In the genomic region with DNA sequence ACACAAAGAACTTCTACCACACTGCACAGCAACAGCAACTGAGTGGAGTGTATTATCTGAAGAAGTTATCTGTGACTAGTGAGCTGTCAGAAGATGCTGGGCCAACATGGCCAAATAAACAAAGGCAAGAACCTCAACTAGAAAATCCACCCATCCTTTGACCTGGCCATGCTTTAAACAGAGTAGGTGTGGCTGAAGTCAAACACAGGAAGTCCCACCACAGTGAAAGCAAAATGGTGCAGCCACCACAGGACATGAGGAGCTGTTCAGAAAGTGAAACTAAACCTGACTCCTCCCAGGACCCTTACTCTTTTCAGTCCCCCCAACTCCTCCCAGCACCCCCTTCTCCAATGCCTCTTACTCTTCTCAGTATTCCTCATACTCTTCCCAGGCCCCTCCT, we compare ENCODE assay signal across 24 mouse cellular contexts. TPM values are rescaled to one million over a fixed set of nuclear protein-coding genes. Genes with fewer than 3 reads are reported as not detected.
DNase-seq lines count a peak whose midpoint lies in the region; ATAC-seq and TF ChIP-seq lines count a peak whose summit lies in the region.
"Had no signal": no experiment of that assay in that cellular context is flagged by ENCODE, and none has a peak within 500 bp of the region (broad histone marks: within the 10 kb centered on the region; RNA-seq: fewer than 3 reads in every experiment).

No protein-coding gene starts in this region.

- H3K4me1 ChIP-seq in megakaryocyte, embryonic 14.5 days = peaks cover 59% of the 10 kb centered on the region
- H3K4me1 ChIP-seq in intestine, postnatal 0 days (replicated peaks; ENCODE audit: control insufficient read depth, insufficient read depth, low read length) = no peaks in the 10 kb centered on the region
- H3K4me1 ChIP-seq: embryonic facial prominence, embryonic 12.5 days; hindbrain, embryonic 10.5 days had no signal

- H3K27ac ChIP-seq in intestine, postnatal 0 days (ENCODE audit: low read depth, low read length) = no peak overlapping the region
- H3K27ac ChIP-seq: embryonic facial prominence, embryonic 12.5 days; heart, adult 2 months; heart, embryonic 15.5 days; hindbrain, embryonic 10.5 days; hindbrain, embryonic 14.5 days had no signal

- H3K4me2 ChIP-seq in intestine, postnatal 0 days (replicated peaks; ENCODE audit: low read depth) = no peak overlapping the region
- H3K4me2 ChIP-seq: embryonic facial prominence, embryonic 12.5 days; heart, embryonic 11.5 days; heart, embryonic 15.5 days; hindbrain, embryonic 14.5 days had no signal

- peak overlapping the region; percentile 21 for H3K4me3 ChIP-seq in megakaryocyte, embryonic 14.5 days (replicated peaks)
- no peak overlapping the region for H3K4me3 ChIP-seq in intestine, postnatal 0 days (ENCODE audit: low read depth, low read length)
- H3K4me3 ChIP-seq: embryonic facial prominence, embryonic 12.5 days; heart, adult 2 months; heart, embryonic 15.5 days; hindbrain, embryonic 10.5 days had no signal

- TF ChIP-seq CTCF in intestine, postnatal 0 days (IDR thresholded peaks at IDR 0.05; ENCODE audit: low read depth) = no peak

- no peaks in the 10 kb centered on the region for H3K9me3 ChIP-seq in megakaryocyte, embryonic 14.5 days
- no peaks in the 10 kb centered on the region for H3K9me3 ChIP-seq in intestine, postnatal 0 days (ENCODE audit: control insufficient read depth)
- H3K9me3 ChIP-seq: embryonic facial prominence, embryonic 12.5 days; heart, embryonic 15.5 days; hindbrain, embryonic 10.5 days had no signal

- peaks cover 84% of the 10 kb centered on the region for H3K36me3 ChIP-seq in megakaryocyte, embryonic 14.5 days (replicated peaks; ENCODE audit: low read length)
- H3K36me3 ChIP-seq in intestine, postnatal 0 days (ENCODE audit: control insufficient read depth, insufficient read depth) = peaks cover 52% of the 10 kb centered on the region

- DNase-seq in thymus, postnatal 0 days (ENCODE audit: low spot score) = peak; percentile 39
- no peak for DNase-seq in thymus, postnatal 4 days
- DNase-seq in kidney, postnatal 25 days = no peak
- no peak for DNase-seq in urinary bladder, postnatal 14 days (ENCODE audit: low spot score)
- DNase-seq: adrenal gland, adult 8-10 months; adrenal gland, postnatal 36 days; B cell, adult 2 months; cerebellum, adult 2 months; cerebellum, postnatal 14 days; gastrocnemius, postnatal 10 days; heart, adult 2 months; heart, postnatal 14 days had no signal

- no peak overlapping the region for H3K9ac ChIP-seq in intestine, postnatal 0 days (ENCODE audit: low read depth, low read length)
- H3K9ac ChIP-seq: embryonic facial prominence, embryonic 12.5 days; heart, embryonic 15.5 days; hindbrain, embryonic 14.5 days had no signal

- no peaks in the 10 kb centered on the region for H3K27me3 ChIP-seq in megakaryocyte, embryonic 14.5 days (replicated peaks)
- H3K27me3 ChIP-seq in intestine, postnatal 0 days (replicated peaks; ENCODE audit: control insufficient read depth, insufficient read depth, low read length) = no peaks in the 10 kb centered on the region
- H3K27me3 ChIP-seq: embryonic facial prominence, embryonic 12.5 days; heart, embryonic 15.5 days had no signal

- ATAC-seq in megakaryocyte, adult 5-6 weeks (ENCODE audit: poor library complexity, severe bottlenecking) = no peak
- peak; percentile 64 for ATAC-seq in inflammation-experienced regulatory T-cells, adult 6 months
- no peak for ATAC-seq in intestine, postnatal 0 days
- ATAC-seq: forebrain, embryonic 16.5 days had no signal

RNA-seq across cellular contexts. Expression of gene Mllt1, which starts 21.8 kb away (rescaled TPM):
- polyA plus RNA-seq in megakaryocyte, embryonic 14.5 days (2012; ENCODE audit: insufficient read depth, low replicate concordance) = 43.2 and 95.7 TPM in 2 replicates
- total RNA-seq in megakaryocyte, adult 5-6 weeks (2015) = 10.6 and 11.0 TPM in 2 replicates
- total RNA-seq in megakaryocyte, adult 5-6 weeks (2017) = 11.2 and 15.1 TPM in 2 replicates
- polyA plus RNA-seq in thymus, postnatal 0 days (2015; fragmentation: Nextera tagmentation; extraction: Ambion mirVana) = 24.2 and 26.6 TPM in 2 replicates
- polyA plus RNA-seq in inflammation-experienced regulatory T-cells, adult 6 months (2017; shearing (Covaris generic)) = 1 to 10 TPM; 5.4 to 6.2 (median 5.6) TPM
- 10.5 and 11.9 TPM in 2 replicates for polyA plus RNA-seq in intestine, postnatal 0 days (2015; fragmentation: Nextera tagmentation; extraction: Ambion mirVana)

RNA-seq across cellular contexts. Expression of gene 1700061G19Rik, which starts 38.2 kb away (rescaled TPM):
- polyA plus RNA-seq in megakaryocyte, embryonic 14.5 days (2012; ENCODE audit: insufficient read depth, low replicate concordance) = 0.36 TPM in 1 of 2 replicates, not detected in the other
- 0.32 and 0.40 TPM in 2 replicates for total RNA-seq in megakaryocyte, adult 5-6 weeks (2015)
- total RNA-seq in megakaryocyte, adult 5-6 weeks (2017) = 0.07 and 0.53 TPM in 2 replicates
- polyA plus RNA-seq in thymus, postnatal 0 days (2015; fragmentation: Nextera tagmentation; extraction: Ambion mirVana) = 0.21 and 0.26 TPM in 2 replicates
- under 1 TPM; 0.21 to 0.57 (median 0.28) TPM for polyA plus RNA-seq in inflammation-experienced regulatory T-cells, adult 6 months (2017; shearing (Covaris generic))
- 0.23 and 0.30 TPM in 2 replicates for polyA plus RNA-seq in intestine, postnatal 0 days (2015; fragmentation: Nextera tagmentation; extraction: Ambion mirVana)
- total RNA-seq: heart, adult 2 months; heart, postnatal 14 days had no signal
- polyA plus RNA-seq: cerebellum, adult 2 months had no signal

RNA-seq across cellular contexts. Expression of gene Acsbg2, which starts 39.2 kb away (rescaled TPM):
- polyA plus RNA-seq in megakaryocyte, embryonic 14.5 days (2012; ENCODE audit: insufficient read depth, low replicate concordance) = not detected in 2 replicates
- total RNA-seq in megakaryocyte, adult 5-6 weeks (2015) = not detected in 2 replicates
- not detected in 2 replicates for total RNA-seq in megakaryocyte, adult 5-6 weeks (2017)
- not detected in 2 replicates for polyA plus RNA-seq in thymus, postnatal 0 days (2015; fragmentation: Nextera tagmentation; extraction: Ambion mirVana)
- polyA plus RNA-seq in inflammation-experienced regulatory T-cells, adult 6 months (2017; shearing (Covaris generic)) = not detected
- not detected in 2 replicates for polyA plus RNA-seq in intestine, postnatal 0 days (2015; fragmentation: Nextera tagmentation; extraction: Ambion mirVana)
- total RNA-seq: gastrocnemius, postnatal 10 days; heart, adult 2 months; heart, postnatal 14 days had no signal
- polyA plus RNA-seq: cortical plate, adult 2 months; embryonic facial prominence, embryonic 12.5 days; forebrain, embryonic 11.5 days; forebrain, embryonic 16.5 days; heart, embryonic 11.5 days; heart, embryonic 15.5 days; hindbrain, embryonic 10.5 days; hindbrain, embryonic 14.5 days had no signal
